Mouse (Mus musculus): Measurements from ENCODE around the gene Tnp1.
A peak's percentile ranks its signal among the peaks of the same experiment; 100 is the strongest.

Tnp1 gene

DNA sequence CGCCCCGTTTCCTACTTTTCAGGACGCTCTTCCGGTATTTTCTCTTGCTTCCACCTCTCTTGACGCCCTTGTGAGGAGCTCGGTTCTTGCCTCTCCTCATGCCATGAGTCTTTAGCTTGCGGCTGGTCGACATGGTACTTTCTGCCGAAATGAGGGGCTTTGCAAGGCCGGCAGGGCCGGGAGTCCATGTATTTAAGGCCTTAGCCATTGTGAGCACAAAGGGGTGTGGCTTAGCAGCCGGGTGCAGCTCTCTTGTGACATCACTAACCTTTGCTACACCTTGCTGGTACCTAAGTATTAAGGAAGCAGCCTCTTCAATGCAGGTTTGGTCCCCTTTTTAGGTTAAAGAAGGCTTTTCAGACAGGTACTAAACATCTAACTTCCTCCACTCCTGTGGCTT is at the start of gene Tnp1:
Tnp1 (minus strand) TSS at position 179 of the 400 bp plus-strand sequence.
- DNase-seq = no peak

DNA sequence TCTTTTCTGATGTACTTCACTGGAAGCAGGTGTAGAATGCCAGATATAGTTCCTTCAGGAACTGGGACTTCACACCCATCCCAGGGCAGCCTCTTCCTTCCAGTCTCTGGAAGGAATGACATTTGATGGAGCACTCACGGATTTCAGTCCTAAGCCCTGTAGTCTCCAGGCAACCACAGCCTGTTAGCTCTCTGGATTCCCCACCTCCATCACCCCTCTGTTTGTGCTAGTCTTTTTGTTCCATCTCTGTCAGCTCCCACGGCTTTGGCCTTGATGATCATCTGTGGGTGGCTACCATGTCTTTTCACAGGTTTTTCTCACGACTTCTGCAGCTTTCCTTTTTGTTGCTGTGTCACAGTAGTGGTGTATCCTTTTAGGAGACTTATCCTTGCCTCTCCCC is 48.6 kb upstream of the Tnp1 start:
- no peak for DNase-seq

DNA sequence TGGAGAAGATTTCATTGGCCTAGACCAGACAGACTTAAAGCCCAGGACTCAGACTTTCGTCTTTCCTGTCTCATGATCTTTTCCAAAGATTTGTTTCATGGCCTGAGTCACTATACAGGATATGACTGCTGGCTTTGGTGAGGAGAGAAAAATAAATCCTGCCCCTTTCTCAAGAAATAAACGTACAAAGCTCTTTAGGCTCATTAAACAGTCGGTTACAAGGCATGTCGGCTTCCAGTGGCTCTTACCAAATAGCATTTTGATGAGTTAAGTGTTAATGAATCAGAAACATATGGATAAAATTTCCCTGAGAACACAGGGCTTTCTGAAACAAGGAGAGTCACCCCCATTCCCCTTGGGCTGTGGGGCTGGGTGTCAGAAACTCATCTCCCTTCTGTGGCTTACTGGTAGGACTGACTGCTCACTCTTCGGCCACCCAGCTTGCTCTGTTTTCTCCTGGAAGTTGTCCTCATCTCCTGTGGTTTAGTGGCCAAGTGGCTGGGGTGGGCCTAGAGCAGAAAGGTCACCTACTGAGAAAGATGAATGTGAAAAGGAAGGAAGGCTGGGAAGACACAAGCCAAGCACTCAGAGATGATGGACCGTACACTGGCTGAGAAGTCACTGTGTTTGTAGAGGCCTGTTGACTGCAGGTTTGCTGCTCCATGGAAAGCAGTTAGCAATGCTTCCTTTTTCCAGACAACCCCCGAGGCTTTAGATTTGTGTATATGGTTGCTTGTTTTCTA is 46.0 kb upstream of the Tnp1 start:
- peak; percentile 39 for DNase-seq

DNA sequence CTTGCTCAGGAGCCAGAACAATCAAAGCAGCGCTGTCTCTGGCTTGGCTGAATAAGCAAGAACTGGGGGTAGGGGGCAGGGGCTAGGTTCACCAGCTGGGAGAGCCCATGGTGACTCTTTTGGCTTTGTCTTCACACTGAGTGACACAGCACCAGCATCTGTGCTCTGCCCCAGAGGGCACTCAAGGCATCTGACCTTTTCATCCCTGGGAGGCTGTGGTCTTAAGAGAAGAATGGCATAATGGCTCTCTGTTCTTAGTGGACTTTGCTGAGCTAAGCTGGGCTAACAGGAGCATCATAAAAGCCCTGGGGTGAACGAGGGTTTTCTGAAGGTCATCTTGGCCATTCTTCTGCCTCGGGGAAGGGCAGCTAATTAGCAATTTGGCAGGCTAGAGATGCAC is 44.6 kb upstream of the Tnp1 start:
- no peak for DNase-seq

GRCm38 (mm10) chr1:73056266-73057001 is 40.7 kb upstream of the Tnp1 start:
- no peak for DNase-seq

GRCm38 (mm10) chr1:73055820-73056219 is 40.1 kb upstream of the Tnp1 start:
- no peak for DNase-seq

DNA sequence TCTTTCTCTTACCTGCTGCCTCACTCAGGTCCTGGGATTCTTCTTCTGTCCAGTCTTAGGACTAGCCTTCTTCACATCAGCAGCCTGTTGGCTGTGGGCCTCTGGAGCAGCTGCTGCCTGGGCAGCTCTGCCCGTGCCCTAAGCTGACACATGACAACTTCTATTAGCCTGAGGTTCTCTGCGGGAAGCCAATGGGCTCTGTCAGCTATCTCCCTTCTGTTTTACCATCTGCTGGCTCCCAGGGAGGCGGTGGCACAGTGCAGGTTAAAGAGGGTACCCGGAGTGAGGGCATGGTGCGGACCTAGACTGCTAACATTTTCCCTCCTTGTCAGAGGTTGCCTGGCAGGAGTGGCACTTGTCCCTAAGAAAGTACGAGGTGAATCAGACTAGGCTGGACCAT is 39.5 kb upstream of the Tnp1 start:
- no peak for DNase-seq

DNA sequence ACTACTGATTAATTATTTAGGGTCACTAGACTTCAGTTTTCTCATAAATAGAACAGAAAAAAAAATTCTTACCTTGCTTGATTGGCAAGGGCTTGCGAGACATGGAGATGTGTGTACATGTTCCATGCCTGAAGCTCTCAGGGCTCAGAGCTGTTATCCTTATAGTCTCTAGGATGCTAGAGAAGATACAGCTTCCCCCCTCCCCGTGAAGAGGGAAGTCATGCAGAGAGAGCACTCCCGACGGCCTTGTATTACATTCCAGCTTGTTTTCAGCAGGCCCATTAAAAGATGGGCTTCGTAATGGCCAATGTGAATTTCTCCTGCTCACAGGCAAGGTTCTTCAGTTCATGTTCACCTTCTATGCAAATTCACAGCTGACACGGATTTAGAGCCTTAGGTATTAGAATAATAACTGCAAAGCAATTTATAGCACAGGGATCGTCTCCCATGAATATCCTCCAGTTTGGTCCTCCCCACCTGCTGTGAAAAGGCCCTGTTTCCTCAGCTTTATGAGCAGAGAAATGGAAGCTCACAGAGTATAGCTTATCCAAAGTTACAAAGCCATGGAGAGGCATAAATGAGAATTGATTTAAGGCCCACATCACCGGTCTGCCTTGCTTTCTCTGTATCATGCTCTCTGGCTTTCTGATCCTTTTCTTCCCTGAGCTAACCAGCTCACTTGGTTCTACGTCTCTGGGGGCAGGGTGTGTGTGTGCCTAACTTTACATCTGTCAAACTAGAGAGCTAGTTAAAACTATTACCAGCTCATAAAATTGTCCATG is 38.0 kb upstream of the Tnp1 start:
- DNase-seq = no peak

GRCm38 (mm10) chr1:73046896-73047672 is 31.4 kb upstream of the Tnp1 start:
- no peak for DNase-seq

DNA sequence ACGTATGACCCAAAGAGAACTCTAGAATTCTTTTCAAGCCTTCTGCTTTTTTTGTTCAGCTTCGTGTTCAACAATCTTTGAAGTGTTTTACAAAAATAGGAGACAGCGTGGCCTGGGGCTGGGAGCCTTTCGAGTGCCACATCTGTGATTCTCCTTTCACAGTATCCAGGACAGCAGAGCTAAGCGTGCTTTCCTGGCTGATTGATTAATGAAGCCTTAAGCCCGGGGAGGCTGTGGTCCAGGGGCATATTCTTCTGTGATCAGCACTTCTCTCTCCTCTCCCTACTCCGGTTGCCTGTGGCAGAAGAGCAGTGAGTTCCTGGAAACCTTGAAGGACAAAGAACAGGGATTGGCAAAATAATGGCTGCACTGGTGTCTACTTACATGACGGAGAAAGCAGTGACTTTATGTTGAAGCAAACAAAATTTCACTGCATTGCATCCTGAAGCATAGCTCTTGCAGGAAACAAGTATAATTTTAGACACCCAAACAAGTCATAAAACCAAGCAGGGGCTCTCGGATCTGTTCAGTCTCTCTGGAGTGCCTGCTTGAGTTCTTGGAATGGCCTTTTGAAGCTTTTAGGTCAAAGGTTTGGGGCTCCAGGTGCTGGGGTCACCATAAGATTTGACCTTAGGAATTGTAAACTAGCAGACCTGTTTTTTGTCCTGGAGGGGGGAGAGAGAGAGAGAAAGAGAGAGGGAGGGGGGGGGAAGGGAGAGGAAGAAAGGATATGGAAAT is 30.4 kb upstream of the Tnp1 start:
- no peak for DNase-seq

- DNase-seq = no peak
Observed at GRCm38 (mm10) chr1:73043671-73044070, 28.0 kb upstream of the Tnp1 start.

- DNase-seq = no peak
Observed at GRCm38 (mm10) chr1:73040691-73041425, 25.1 kb upstream of the Tnp1 start.

- no peak for DNase-seq
Observed at GRCm38 (mm10) chr1:73038532-73038931, 22.8 kb upstream of the Tnp1 start.

- no peak for DNase-seq
Observed at GRCm38 (mm10) chr1:73036536-73036935, 20.8 kb upstream of the Tnp1 start.

DNA sequence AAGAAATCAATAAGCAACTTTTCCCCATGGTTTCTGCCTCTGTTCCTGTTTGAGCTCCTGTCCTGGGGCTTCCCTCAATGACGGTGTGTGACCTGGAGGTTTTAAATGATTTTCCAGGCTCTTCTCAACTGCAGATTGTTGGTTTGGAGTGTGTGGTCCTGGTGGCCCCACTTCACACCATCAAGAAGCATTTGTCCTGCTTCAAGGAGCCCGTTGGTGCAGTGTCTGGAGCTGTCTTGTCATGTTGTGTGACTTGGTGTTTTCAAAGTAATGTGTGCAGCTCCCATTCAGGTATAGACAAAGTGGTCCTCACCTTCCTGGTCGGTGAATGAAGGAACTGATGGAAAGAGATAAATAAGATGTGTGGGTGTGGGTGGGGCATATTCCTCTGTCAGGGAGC is 20.0 kb upstream of the Tnp1 start:
- no peak for DNase-seq

GRCm38 (mm10) chr1:73032491-73032890 is 16.8 kb upstream of the Tnp1 start:
- no peak for DNase-seq

GRCm38 (mm10) chr1:73028741-73029140 is 13.0 kb upstream of the Tnp1 start:
- DNase-seq = no peak

DNA sequence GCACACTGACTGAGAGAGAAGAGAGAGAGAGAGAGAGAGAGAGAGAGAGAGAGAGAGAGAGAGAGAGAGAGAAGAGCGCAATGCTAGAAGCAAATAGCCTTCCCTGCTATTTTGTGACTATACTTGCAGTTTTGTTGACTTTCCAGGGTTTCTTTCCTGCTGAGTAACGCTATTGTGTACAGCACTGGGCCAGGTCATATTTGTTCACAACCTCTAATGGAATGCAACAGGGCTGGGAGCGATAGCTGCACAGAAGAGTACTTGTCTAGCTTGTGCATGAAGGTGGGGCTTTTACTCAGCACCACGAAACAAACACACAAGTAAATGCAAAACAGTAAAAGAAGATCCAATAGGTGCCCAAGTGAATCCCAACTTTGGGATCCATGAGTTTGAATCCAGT is 11.7 kb upstream of the Tnp1 start:
- no peak for DNase-seq

DNA sequence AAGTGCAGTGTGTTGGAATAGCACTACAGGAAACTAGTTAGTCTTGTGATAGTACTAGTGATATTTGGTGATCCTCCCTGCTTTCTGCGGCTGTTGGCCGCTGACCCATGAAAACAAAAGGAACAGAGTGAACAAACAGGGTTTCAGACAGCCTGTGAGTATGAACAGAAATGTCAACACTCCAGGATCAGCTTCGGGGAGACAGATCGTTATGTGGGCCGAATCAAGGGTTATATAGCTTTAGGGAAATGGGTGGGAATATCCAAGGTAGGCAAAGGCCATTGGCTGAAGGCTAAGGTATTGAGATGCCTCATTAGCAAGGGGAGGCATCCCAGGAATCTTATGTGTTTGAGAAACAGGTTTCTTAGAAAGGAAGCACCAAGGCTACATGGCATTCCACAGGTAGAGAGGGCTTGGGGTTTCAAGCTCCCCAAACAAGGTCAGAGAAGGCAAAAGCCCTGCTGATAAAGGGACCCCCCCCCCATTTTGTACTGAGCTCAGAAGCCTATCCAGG is 11.1 kb upstream of the Tnp1 start:
- DNase-seq = no peak

DNA sequence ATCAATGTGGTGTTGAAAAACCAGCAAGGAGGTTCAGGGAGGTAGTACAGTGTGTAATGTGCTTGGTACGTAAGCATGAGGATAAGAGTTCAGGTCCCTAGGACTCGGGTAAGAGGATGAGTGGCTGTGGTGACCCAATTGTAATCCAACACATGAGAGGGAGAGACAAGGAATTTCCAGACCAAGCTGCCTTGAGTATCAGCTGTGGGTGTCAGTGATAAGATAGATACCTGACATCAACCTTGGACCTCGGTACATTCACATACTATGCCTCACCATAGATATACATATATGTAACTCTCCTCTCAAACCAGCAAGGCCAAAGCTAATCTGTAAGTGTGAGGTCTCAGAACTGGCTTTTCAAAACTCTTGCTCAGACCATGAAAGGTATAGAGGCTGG is 10.4 kb upstream of the Tnp1 start:
- DNase-seq = no peak

GRCm38 (mm10) chr1:73006847-73007246 is 8.9 kb downstream of the Tnp1 start:
- DNase-seq = no peak

Data from kidney, postnatal 10 days (tissue).